Mouse (Mus musculus): ENCODE results near the gene Gm20532. TPM values are rescaled to one million over a fixed set of nuclear protein-coding genes. Genes with fewer than 3 reads are reported as not detected.

The Gm20532 gene
- total and polyA plus RNA-seq, 3 experiments, result 0.15 TPM; not detected in 2

GRCm38 (mm10) chr2:26539516-26539915, 46.9 kb upstream of the Gm20532 start:
- Histone ChIP-seq H3K27me3 (ENCODE audit: control insufficient read depth in 1 of 2, insufficient read depth in 2 of 2, low read length in 2 of 2) (peaks cover 2 to 5% of the 10 kb centered on the region in 2 experiments), H3K9ac (ENCODE audit: control insufficient read depth, low read depth, low read length, poor library complexity, severe bottlenecking) (no peak overlapping the region), H3K4me1 (ENCODE audit: control insufficient read depth in 1 of 2, insufficient read depth in 2 of 2, low read length in 2 of 2) (no peaks in the 10 kb centered on the region), H3K36me3 (ENCODE audit: control insufficient read depth in 1 of 2, insufficient read depth in 2 of 2, low read length in 2 of 2) (no peaks in the 10 kb centered on the region), H3K9me3 (replicated peaks; ENCODE audit: insufficient read depth, low read length) (no peaks in the 10 kb centered on the region), H3K27ac (ENCODE audit: control insufficient read depth, low read depth, low read length) (no peak overlapping the region), H3K79me2 (ENCODE audit: control insufficient read depth, insufficient read depth, low read length, poor library complexity) (no peaks in the 10 kb centered on the region), H3K4me3 (ENCODE audit: control insufficient read depth in 1 of 2, insufficient read depth in 1 of 2, low read depth in 2 of 2, low read length in 2 of 2) (no peak overlapping the region)
- DNase-seq (ENCODE audit: low read depth, low spot score), result no peak
- TF ChIP-seq ZC3H11A (IDR thresholded peaks at IDR 0.05; ENCODE audit: low read depth, low read length), result no peak
- no peak for TF ChIP-seq CHD2 (IDR thresholded peaks at IDR 0.05; ENCODE audit: low read length)

GRCm38 (mm10) chr2:26540721-26541120, 45.7 kb upstream of the Gm20532 start:
- Histone ChIP-seq H3K9me3 (replicated peaks; ENCODE audit: insufficient read depth, low read length) (no peaks in the 10 kb centered on the region), H3K36me3 (ENCODE audit: control insufficient read depth in 1 of 2, insufficient read depth in 2 of 2, low read length in 2 of 2) (no peaks in the 10 kb centered on the region), H3K27ac (ENCODE audit: control insufficient read depth, low read depth, low read length) (no peak overlapping the region), H3K79me2 (ENCODE audit: control insufficient read depth, insufficient read depth, low read length, poor library complexity) (no peaks in the 10 kb centered on the region), H3K27me3 (ENCODE audit: control insufficient read depth in 1 of 2, insufficient read depth in 2 of 2, low read length in 2 of 2) (peaks cover 2 to 5% of the 10 kb centered on the region in 2 experiments), H3K4me1 (ENCODE audit: control insufficient read depth in 1 of 2, insufficient read depth in 2 of 2, low read length in 2 of 2) (no peaks in the 10 kb centered on the region), H3K4me3 (ENCODE audit: control insufficient read depth in 1 of 2, insufficient read depth in 1 of 2, low read depth in 2 of 2, low read length in 2 of 2) (no peak overlapping the region), H3K9ac (ENCODE audit: control insufficient read depth, low read depth, low read length, poor library complexity, severe bottlenecking) (no peak overlapping the region)
- TF ChIP-seq MAZ (IDR thresholded peaks at IDR 0.05; ENCODE audit: low read depth, low read length) (no peak), MEF2A (IDR thresholded peaks at IDR 0.05; ENCODE audit: extremely low read depth, insufficient replicate concordance, low read depth, low read length, poor library complexity, severe bottlenecking) (no peak), ZKSCAN1 (IDR thresholded peaks at IDR 0.05; ENCODE audit: low read depth, low read length) (no peak), ZMIZ1 (IDR thresholded peaks at IDR 0.05; ENCODE audit: low read depth, low read length) (no peak), MAFK (IDR thresholded peaks at IDR 0.05; ENCODE audit: borderline replicate concordance, low read depth, low read length) (no peak), RCOR1 (IDR thresholded peaks at IDR 0.05; ENCODE audit: low read depth, low read length) (no peak), TAL1 (IDR thresholded peaks at IDR 0.05; ENCODE audit: low read length) (no peak)
- no peak for DNase-seq (ENCODE audit: low read depth, low spot score)

GRCm38 (mm10) chr2:26541258-26541910, 45.1 kb upstream of the Gm20532 start:
- TF ChIP-seq BHLHE40 (IDR thresholded peaks at IDR 0.05; ENCODE audit: borderline replicate concordance, low read depth, low read length) (no peak), RCOR1 (IDR thresholded peaks at IDR 0.05; ENCODE audit: low read depth, low read length) (no peak), POLR2A (IDR thresholded peaks at IDR 0.05; ENCODE audit: control insufficient read depth in 1 of 2, insufficient read depth in 1 of 2, low read depth in 1 of 2, low read length in 2 of 2, poor library complexity in 1 of 2) (no peak), ZMIZ1 (IDR thresholded peaks at IDR 0.05; ENCODE audit: low read depth, low read length) (no peak), SIN3A (IDR thresholded peaks at IDR 0.05; ENCODE audit: low read length) (no peak), USF1 (IDR thresholded peaks at IDR 0.05; ENCODE audit: low read depth, low read length) (no peak), HCFC1 (IDR thresholded peaks at IDR 0.05; ENCODE audit: low read depth, low read length) (no peak), MEF2A (IDR thresholded peaks at IDR 0.05; ENCODE audit: extremely low read depth, insufficient replicate concordance, low read depth, low read length, poor library complexity, severe bottlenecking) (no peak), MXI1 (IDR thresholded peaks at IDR 0.05; ENCODE audit: low read depth, low read length) (no peak), NRF1 (IDR thresholded peaks at IDR 0.05; ENCODE audit: insufficient read depth, low read depth, low read length, poor library complexity, severe bottlenecking) (no peak), ZC3H11A (IDR thresholded peaks at IDR 0.05; ENCODE audit: low read depth, low read length) (no peak), EP300 (IDR thresholded peaks at IDR 0.05; ENCODE audit: low read depth in 1 of 2, low read length in 2 of 2) (no peak), JUND (IDR thresholded peaks at IDR 0.05; ENCODE audit: low read depth, low read length) (no peak), CHD1 (IDR thresholded peaks at IDR 0.05; ENCODE audit: low read depth, low read length) (no peak), TAL1 (IDR thresholded peaks at IDR 0.05; ENCODE audit: low read length) (no peak), ZKSCAN1 (IDR thresholded peaks at IDR 0.05; ENCODE audit: low read depth, low read length) (no peak)

More at GRCm38 (mm10) chr2:26541258-26541910, 45.1 kb upstream of the Gm20532 start:
- Histone ChIP-seq H3K4me1 (ENCODE audit: control insufficient read depth in 1 of 2, insufficient read depth in 2 of 2, low read length in 2 of 2) (no peaks in the 10 kb centered on the region), H3K27me3 (ENCODE audit: control insufficient read depth in 1 of 2, insufficient read depth in 2 of 2, low read length in 2 of 2) (peaks cover 2 to 5% of the 10 kb centered on the region in 2 experiments), H3K79me2 (ENCODE audit: control insufficient read depth, insufficient read depth, low read length, poor library complexity) (no peaks in the 10 kb centered on the region), H3K9me3 (replicated peaks; ENCODE audit: insufficient read depth, low read length) (no peaks in the 10 kb centered on the region), H3K9ac (ENCODE audit: control insufficient read depth, low read depth, low read length, poor library complexity, severe bottlenecking) (no peak overlapping the region), H3K36me3 (ENCODE audit: control insufficient read depth in 1 of 2, insufficient read depth in 2 of 2, low read length in 2 of 2) (no peaks in the 10 kb centered on the region), H3K4me3 (ENCODE audit: control insufficient read depth in 1 of 2, insufficient read depth in 1 of 2, low read depth in 2 of 2, low read length in 2 of 2) (no peak overlapping the region), H3K27ac (ENCODE audit: control insufficient read depth, low read depth, low read length) (no peak overlapping the region)
- no peak for DNase-seq (ENCODE audit: low read depth, low spot score)
